Mouse (Mus musculus) neural tube, embryonic 13.5 days (tissue): Measurements from ENCODE around the gene Midn. TPM values are rescaled to one million over a fixed set of nuclear protein-coding genes. Genes with fewer than 3 reads are reported as not detected.

ENCODE experiments used
- ATAC-seq: fragments of 200-750 bp; cut with Nextera tagmentation; 2 replicates; pipeline ENCODE4 v1.8.0; 2017; ENCODE audit warnings: low read depth, mild to moderate bottlenecking, moderate TSS enrichment, moderate library complexity
- H3K27ac ChIP-seq: fragments of 300-500 bp; sonication (generic); replicated peaks from 2 replicates; pipeline ENCODE4 v1.5.1; 2015; ENCODE audit warnings: moderate library complexity, mild to moderate bottlenecking, inconsistent platforms
- H3K27me3 ChIP-seq: fragments of 300-500 bp; sonication (generic); 2 replicates; pipeline ENCODE4 v1.6.1; 2015; ENCODE audit warnings: mild to moderate bottlenecking, inconsistent platforms
- H3K36me3 ChIP-seq: fragments of 300-500 bp; sonication (generic); 2 replicates; pipeline ENCODE4 v1.6.1; 2015; ENCODE audit warnings: mild to moderate bottlenecking, inconsistent platforms
- H3K4me1 ChIP-seq: fragments of 300-500 bp; sonication (generic); replicated peaks from 2 replicates; pipeline ENCODE4 v1.6.1; 2015; ENCODE audit warnings: inconsistent platforms
- H3K4me2 ChIP-seq: fragments of 300-500 bp; sonication (generic); 2 replicates; pipeline ENCODE4 v1.6.1; 2015; ENCODE audit warnings: inconsistent platforms, mild to moderate bottlenecking, moderate library complexity
- H3K4me3 ChIP-seq: fragments of 300-500 bp; sonication (generic); 2 replicates; pipeline ENCODE4 v1.5.1; 2015; ENCODE audit warnings: mild to moderate bottlenecking, inconsistent platforms
- H3K9ac ChIP-seq: fragments of 300-500 bp; sonication (generic); 2 replicates; pipeline ENCODE4 v1.6.1; 2015; ENCODE audit warnings: moderate library complexity, mild to moderate bottlenecking, inconsistent platforms
- H3K9me3 ChIP-seq: fragments of 300-500 bp; sonication (generic); 2 replicates; pipeline ENCODE4 v1.6.1; 2016; ENCODE audit warnings: inconsistent platforms
- WGBS: fragments of 180-500 bp; shearing (Covaris S2); methylation state at CpG from one replicate; pipeline ENCODE4 v1.1.7; 2015; 5-methylcytosine and 5-hydroxymethylcytosine counted together
- polyA plus RNA-seq: library from polyadenylated mRNA; unstranded; fragments of >200 nt; fragmentation: Nextera tagmentation; extraction: Ambion mirVana; gene quantifications from 2 replicates; pipeline ENCODE4 v1.2.1, GENCODE M21; 2015

Midn gene
- polyA plus RNA-seq, 1 experiment from 2014 or later: 31.0 TPM

- Histone ChIP-seq H3K9me3 (no peaks in the 10 kb centered on the region), H3K36me3 (peaks cover 99% of the 10 kb centered on the region), H3K4me2 (peak overlapping the region; percentile 33), H3K27me3 (peaks cover 9% of the 10 kb centered on the region), H3K4me1 (peaks cover 21% of the 10 kb centered on the region), H3K27ac (0 out of 2 replicates have a peak overlapping the region, but pooled peaks have one; percentile 23), H3K9ac (peak overlapping the region; percentile 38; the same call in 1 of the 2 replicates), H3K4me3 (peak overlapping the region; percentile 10; the same call in 1 of the 2 replicates)
- 13% methylated on average over 55 of the region's 55 CpGs for WGBS
- ATAC-seq: 0 out of 2 replicates have a peak, but pooled peaks have one; percentile 16
These were observed 16.6 kb upstream of the Midn start for GRCm38 (mm10) chr10:80131316-80131951.

GRCm38 (mm10) chr10:80131952-80132350, 16.1 kb upstream of the Midn start:
- WGBS: 32% methylated on average over 27 of the region's 27 CpGs
- Histone ChIP-seq H3K4me3 (peak overlapping the region; percentile 10; the same call in 1 of the 2 replicates), H3K4me2 (peak overlapping the region; percentile 33), H3K27me3 (peaks cover 14% of the 10 kb centered on the region), H3K9me3 (no peaks in the 10 kb centered on the region), H3K9ac (peak overlapping the region; percentile 38; the same call in 1 of the 2 replicates), H3K36me3 (peaks cover 93% of the 10 kb centered on the region), H3K27ac (0 out of 2 replicates have a peak overlapping the region, but pooled peaks have one; percentile 23), H3K4me1 (peaks cover 27% of the 10 kb centered on the region)
- ATAC-seq: 0 out of 2 replicates have a peak, but pooled peaks have one; percentile 9

- Histone ChIP-seq H3K9me3 (no peaks in the 10 kb centered on the region), H3K4me2 (no peak overlapping the region), H3K4me1 (peaks cover 40% of the 10 kb centered on the region), H3K36me3 (peaks cover 80% of the 10 kb centered on the region), H3K4me3 (no peak overlapping the region), H3K27me3 (peaks cover 17% of the 10 kb centered on the region), H3K9ac (no peak overlapping the region), H3K27ac (no peak overlapping the region)
- 73% methylated on average over 8 of the region's 8 CpGs for WGBS
- ATAC-seq: no peak
These were observed 14.7 kb upstream of the Midn start for GRCm38 (mm10) chr10:80133226-80133849.

GRCm38 (mm10) chr10:80134421-80134820, 13.7 kb upstream of the Midn start:
- Histone ChIP-seq H3K9ac (no peak overlapping the region), H3K9me3 (no peaks in the 10 kb centered on the region), H3K4me1 (peaks cover 47% of the 10 kb centered on the region), H3K27ac (no peak overlapping the region), H3K27me3 (peaks cover 17% of the 10 kb centered on the region), H3K4me3 (no peak overlapping the region), H3K4me2 (no peak overlapping the region), H3K36me3 (peaks cover 69% of the 10 kb centered on the region)
- no peak for ATAC-seq
- 91% methylated on average over 9 of the region's 9 CpGs for WGBS

GRCm38 (mm10) chr10:80135161-80135560, 12.9 kb upstream of the Midn start:
- ATAC-seq: no peak
- WGBS: 91% methylated on average over 10 of the region's 10 CpGs
- Histone ChIP-seq H3K4me3 (no peak overlapping the region), H3K9me3 (no peaks in the 10 kb centered on the region), H3K4me2 (no peak overlapping the region), H3K27ac (no peak overlapping the region), H3K4me1 (peaks cover 52% of the 10 kb centered on the region), H3K36me3 (peaks cover 61% of the 10 kb centered on the region), H3K9ac (no peak overlapping the region), H3K27me3 (peaks cover 17% of the 10 kb centered on the region)

- no peaks in the 10 kb centered on the region for H3K9me3 ChIP-seq
- no peak overlapping the region for H3K4me3 ChIP-seq
- peaks cover 54% of the 10 kb centered on the region for H3K4me1 ChIP-seq
- ATAC-seq: no peak
- H3K27ac ChIP-seq: no peak overlapping the region
- peaks cover 17% of the 10 kb centered on the region for H3K27me3 ChIP-seq
- H3K36me3 ChIP-seq: peaks cover 57% of the 10 kb centered on the region
- H3K4me2 ChIP-seq: no peak overlapping the region
- WGBS: 97% methylated on average over 1 of the region's 1 CpGs
- H3K9ac ChIP-seq: 0 out of 2 replicates have a peak overlapping the region, but pooled peaks have one; percentile 97
These were observed 12.4 kb upstream of the Midn start for GRCm38 (mm10) chr10:80135641-80136040.

- Histone ChIP-seq H3K9ac (peak overlapping the region; percentile 97), H3K4me1 (peaks cover 58% of the 10 kb centered on the region), H3K9me3 (no peaks in the 10 kb centered on the region), H3K36me3 (peaks cover 49% of the 10 kb centered on the region), H3K27ac (peak overlapping the region; percentile 97; the same call in 1 of the 2 replicates), H3K27me3 (peaks cover 17% of the 10 kb centered on the region), H3K4me2 (peak overlapping the region; percentile 92), H3K4me3 (peak overlapping the region; percentile 83)
- WGBS: 13% methylated on average over 36 of the region's 49 CpGs
- ATAC-seq: no peak
These were observed 11.7 kb upstream of the Midn start for GRCm38 (mm10) chr10:80136179-80136951.

GRCm38 (mm10) chr10:80136952-80137625, 11.0 kb upstream of the Midn start:
- H3K9me3 ChIP-seq: no peaks in the 10 kb centered on the region
- H3K27ac ChIP-seq: peak overlapping the region; percentile 97
- peak overlapping the region; percentile 92 for H3K4me2 ChIP-seq
- H3K27me3 ChIP-seq: peaks cover 17% of the 10 kb centered on the region
- H3K36me3 ChIP-seq: peaks cover 42% of the 10 kb centered on the region
- 4% methylated on average over 28 of the region's 29 CpGs for WGBS
- H3K4me1 ChIP-seq: peaks cover 56% of the 10 kb centered on the region
- peak overlapping the region; percentile 83 for H3K4me3 ChIP-seq
- H3K9ac ChIP-seq: peak overlapping the region; percentile 97
- no peak; the same call in 1 of the 2 replicates for ATAC-seq

- H3K36me3 ChIP-seq: peaks cover 34% of the 10 kb centered on the region
- no peaks in the 10 kb centered on the region for H3K9me3 ChIP-seq
- 3% methylated on average over 31 of the region's 33 CpGs for WGBS
- H3K27me3 ChIP-seq: peaks cover 17% of the 10 kb centered on the region
- H3K4me3 ChIP-seq: peak overlapping the region; percentile 83
- H3K4me2 ChIP-seq: peak overlapping the region; percentile 92
- peak overlapping the region; percentile 97 for H3K27ac ChIP-seq
- peak overlapping the region; percentile 97 for H3K9ac ChIP-seq
- ATAC-seq: no peak
- peaks cover 58% of the 10 kb centered on the region for H3K4me1 ChIP-seq
These were observed 10.2 kb upstream of the Midn start for GRCm38 (mm10) chr10:80137626-80138552.

GRCm38 (mm10) chr10:80138553-80139438, 9.3 kb upstream of the Midn start, which contains the start of gene Atp5d:
TSS of gene Atp5d (plus strand) at chr10:80138632.
- Histone ChIP-seq H3K4me1 (peaks cover 63% of the 10 kb centered on the region), H3K9ac (peak within 1 kb of the TSS; percentile 97), H3K9me3 (no peaks in the 10 kb centered on the region), H3K27me3 (peaks cover 17% of the 10 kb centered on the region), H3K4me3 (peak within 1 kb of the TSS; percentile 83), H3K27ac (peak within 1 kb of the TSS; percentile 97), H3K4me2 (peak within 1 kb of the TSS; percentile 92), H3K36me3 (peaks cover 28% of the 10 kb centered on the region)
- peak; percentile 6; the same call in 1 of the 2 replicates for ATAC-seq
- WGBS: under 1% methylated on average over 70 of the region's 94 CpGs
